Mouse (Mus musculus): ENCODE measurements at regions not wholly inside any gene's neighbourhood (a gene's known extent, or its start where the extent isn't known, plus 50 kb on each side); places are given as distances from the start of the nearest gene placed in this dataset.

- peak; percentile 30 for DNase-seq
Measured at GRCm38 (mm10) chr7:51434865-51435264, 76.0 kb upstream of the Ano5 start.

GRCm38 (mm10) chr7:51454989-51455692 lies 55.7 kb upstream of the Ano5 start:
- DNase-seq = no peak

DNA sequence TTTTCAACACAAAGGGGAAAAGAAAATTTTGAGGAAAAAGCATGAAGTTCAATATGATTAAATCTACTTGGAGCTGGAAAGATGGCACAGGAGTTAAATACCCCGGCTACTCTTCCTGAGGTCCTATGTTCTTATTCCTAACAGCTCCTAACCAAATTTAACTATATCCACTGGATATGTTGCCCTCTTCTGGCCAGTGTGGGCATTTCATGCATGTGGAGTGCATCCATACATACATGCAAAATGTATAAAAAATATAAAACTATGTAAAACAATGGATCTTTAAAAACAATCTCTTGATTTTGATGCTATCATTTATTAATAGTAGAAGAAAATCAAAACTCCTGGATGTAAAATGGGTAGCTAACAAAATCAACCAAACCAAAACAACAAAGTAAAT lies 52.1 kb upstream of the Ano5 start:
- DNase-seq = no peak

Data from right cerebral cortex, postnatal 14 days (tissue).